Mouse (Mus musculus) neural tube, embryonic 15.5 days (tissue): ENCODE data around the gene Slc35b2. TPM values are rescaled to one million over a fixed set of nuclear protein-coding genes. Genes with fewer than 3 reads are reported as not detected.

Experiments used
- ATAC-seq: fragments of 200-750 bp; cut with Nextera tagmentation; 2 replicates; pipeline ENCODE4 v1.8.0; 2017; ENCODE audit warnings: mild to moderate bottlenecking, moderate TSS enrichment, moderate library complexity; ENCODE audit not compliant: low FRiP score
- H3K27ac ChIP-seq: fragments of 300-500 bp; sonication (generic); replicated peaks from 2 replicates; pipeline ENCODE4 v1.5.1; 2015; ENCODE audit warnings: mild to moderate bottlenecking, inconsistent platforms
- H3K27me3 ChIP-seq: fragments of 300-500 bp; sonication (generic); replicated peaks from 2 replicates; pipeline ENCODE4 v1.6.1; 2015; ENCODE audit warnings: inconsistent platforms
- H3K36me3 ChIP-seq: fragments of 300-500 bp; sonication (generic); 2 replicates; pipeline ENCODE4 v1.6.1; 2015; ENCODE audit warnings: inconsistent platforms
- H3K4me1 ChIP-seq: fragments of 300-500 bp; sonication (generic); 2 replicates; pipeline ENCODE4 v1.6.1; 2015; ENCODE audit warnings: inconsistent platforms
- H3K4me2 ChIP-seq: fragments of 300-500 bp; sonication (generic); 2 replicates; pipeline ENCODE4 v1.6.1; 2015; ENCODE audit warnings: inconsistent platforms, mild to moderate bottlenecking, moderate library complexity
- H3K4me3 ChIP-seq: fragments of 300-500 bp; sonication (generic); replicated peaks from 2 replicates; pipeline ENCODE4 v1.5.1; 2015; ENCODE audit warnings: mild to moderate bottlenecking, inconsistent platforms
- H3K9ac ChIP-seq: fragments of 300-500 bp; sonication (generic); replicated peaks from 2 replicates; pipeline ENCODE4 v1.6.1; 2015; ENCODE audit warnings: mild to moderate bottlenecking, inconsistent platforms
- H3K9me3 ChIP-seq: fragments of 300-500 bp; sonication (generic); replicated peaks from 2 replicates; pipeline ENCODE4 v1.6.1; 2016; ENCODE audit warnings: inconsistent platforms
- WGBS: fragments of 180-500 bp; shearing (Covaris S2); methylation state at CpG from one replicate; pipeline ENCODE4 v1.1.7; 2015; ENCODE audit warnings: mixed read lengths; 5-methylcytosine and 5-hydroxymethylcytosine counted together
- polyA plus RNA-seq: library from polyadenylated mRNA; unstranded; fragments of >200 nt; fragmentation: Nextera tagmentation; extraction: Ambion mirVana; gene quantifications from 2 replicates; pipeline ENCODE4 v1.2.1, GENCODE M21; 2015

Gene Slc35b2
- polyA plus RNA-seq, 1 experiment from 2014 or later: 86.3 TPM

DNA sequence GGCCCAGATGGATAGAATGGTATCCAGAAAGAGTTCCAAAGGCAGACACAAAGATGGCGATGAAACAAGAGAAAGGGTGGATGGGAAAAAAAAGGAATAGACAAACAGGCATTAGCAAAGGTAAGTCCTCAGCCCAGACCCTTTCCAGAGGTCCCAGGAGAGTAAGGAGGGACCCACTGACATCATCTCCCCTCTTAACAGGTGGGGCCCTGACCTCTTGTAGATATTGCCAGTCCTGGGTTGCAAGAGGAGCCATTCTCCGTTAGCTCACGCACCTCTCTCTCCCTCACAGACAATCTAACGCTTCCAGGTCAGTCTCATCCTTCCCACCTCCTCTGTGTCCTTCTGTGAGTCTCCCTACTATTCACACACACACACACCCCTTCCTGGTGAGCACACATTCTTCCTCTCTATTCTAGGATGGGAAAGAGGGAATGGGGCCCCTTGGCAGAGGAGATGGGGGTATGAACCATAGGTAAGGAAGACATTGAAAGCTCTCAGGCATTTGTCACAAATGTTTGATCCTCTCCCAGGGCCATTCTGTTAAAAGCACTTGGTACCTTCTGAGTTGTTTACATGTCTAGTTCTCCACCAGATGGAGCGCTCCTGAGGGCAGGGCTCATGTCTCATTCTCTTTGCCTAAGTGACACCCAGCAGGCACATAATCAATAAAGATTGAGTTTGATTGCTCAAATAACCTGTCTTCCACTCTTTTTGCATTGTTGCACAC, 16.0 kb upstream of the Slc35b2 start:
- peak overlapping the region; percentile 72 for H3K4me2 ChIP-seq
- no peak overlapping the region for H3K27ac ChIP-seq
- peaks cover 40% of the 10 kb centered on the region for H3K27me3 ChIP-seq
- no peaks in the 10 kb centered on the region for H3K9me3 ChIP-seq
- no peak for ATAC-seq
- 79% methylated on average over 5 of the region's 5 CpGs for WGBS
- H3K9ac ChIP-seq: no peak overlapping the region
- peaks cover 18% of the 10 kb centered on the region for H3K36me3 ChIP-seq
- H3K4me1 ChIP-seq: peaks cover 52% of the 10 kb centered on the region
- H3K4me3 ChIP-seq: peak overlapping the region; percentile 81; the same call in 1 of the 2 replicates

DNA sequence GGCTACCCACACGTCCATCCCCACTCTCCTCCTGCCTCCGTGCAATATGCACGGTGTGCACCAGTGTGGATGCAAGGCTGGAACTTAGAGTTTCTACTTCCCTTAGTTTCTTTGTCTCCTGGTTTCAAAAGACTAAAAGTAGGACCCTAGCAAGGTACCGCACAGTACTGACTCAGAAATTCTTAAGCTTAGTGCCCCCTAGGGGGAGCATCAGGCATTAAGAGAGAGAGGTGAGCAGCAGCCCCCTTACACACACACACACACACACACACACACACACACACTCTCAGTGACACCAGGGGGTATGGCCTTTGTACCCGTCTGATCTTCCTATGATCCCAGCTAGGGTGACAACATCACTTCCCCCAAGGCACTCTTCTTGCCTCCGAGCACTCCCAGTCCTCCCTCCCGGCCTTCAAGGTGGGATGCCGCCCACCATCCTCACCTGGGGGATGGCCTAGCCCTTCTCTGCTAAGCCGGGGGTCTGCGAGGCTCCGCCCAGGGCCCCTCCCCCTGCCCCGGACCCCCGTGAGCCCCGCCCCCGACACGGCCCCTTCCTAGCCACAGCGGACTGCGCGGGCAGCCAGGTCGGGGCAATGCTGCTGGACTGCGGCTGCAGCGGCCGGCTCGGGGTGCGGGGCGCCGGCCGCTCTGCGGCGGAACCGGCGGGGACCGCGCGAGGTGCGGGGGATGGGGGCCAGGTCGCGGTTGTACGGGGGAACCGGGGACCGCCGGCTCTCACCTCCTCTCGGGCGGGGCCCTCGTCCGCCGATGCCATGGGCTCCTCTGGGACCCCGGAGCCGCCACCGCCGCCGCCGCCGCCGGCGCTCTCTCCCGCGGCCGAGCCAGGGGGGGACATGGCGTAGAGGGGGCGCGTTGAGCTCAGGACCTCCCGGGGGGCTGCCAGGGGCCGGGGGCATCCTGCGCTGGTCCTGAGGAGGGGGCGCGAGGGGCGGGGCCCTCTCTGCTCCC, 14.8 kb upstream of the Slc35b2 start:
- Histone ChIP-seq H3K4me2 (peak overlapping the region; percentile 72), H3K27me3 (peaks cover 41% of the 10 kb centered on the region), H3K9me3 (no peaks in the 10 kb centered on the region), H3K4me1 (peaks cover 50% of the 10 kb centered on the region), H3K36me3 (peaks cover 18% of the 10 kb centered on the region), H3K27ac (peak overlapping the region; percentile 93), H3K4me3 (peak overlapping the region; percentile 81), H3K9ac (peak overlapping the region; percentile 99)
- WGBS: 2% methylated on average over 36 of the region's 68 CpGs
- peak; percentile 72 for ATAC-seq

DNA sequence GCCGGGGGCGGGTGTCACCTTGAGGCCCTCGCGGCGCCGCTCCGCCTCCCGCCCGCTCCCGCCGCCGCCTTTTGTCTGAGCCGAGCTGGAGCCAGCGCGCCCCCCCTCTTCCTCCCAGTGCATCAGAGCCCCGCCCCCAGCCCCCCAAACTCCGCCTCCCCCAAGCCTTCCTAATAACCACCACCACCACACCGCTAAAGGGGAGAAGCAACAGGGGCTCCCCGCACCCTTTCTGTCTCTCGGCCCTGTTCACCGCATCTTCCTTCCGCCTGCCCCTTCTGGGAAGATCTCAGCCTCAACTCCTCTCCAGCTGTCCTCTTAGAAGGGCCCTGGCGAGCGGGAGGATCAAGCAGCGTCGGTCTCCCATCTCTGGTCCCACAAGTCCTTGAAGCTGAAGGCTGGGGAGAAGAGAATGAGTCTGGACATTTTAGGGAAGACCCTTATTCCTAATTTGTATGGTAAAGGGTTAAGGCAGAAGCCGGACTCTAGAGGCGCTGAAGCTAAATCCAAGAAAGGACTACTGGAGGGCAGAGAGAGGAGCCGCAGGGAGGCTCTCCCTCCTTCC, 14.0 kb upstream of the Slc35b2 start, which contains the start of gene Tmem151b:
Tmem151b (minus strand) TSS at position 61 of the 565 bp plus-strand sequence.
- Histone ChIP-seq H3K9me3 (no peaks in the 10 kb centered on the region), H3K4me2 (peak within 1 kb of the TSS; percentile 72), H3K36me3 (peaks cover 9% of the 10 kb centered on the region), H3K4me1 (peaks cover 41% of the 10 kb centered on the region), H3K4me3 (peak within 1 kb of the TSS; percentile 81), H3K27me3 (peaks cover 36% of the 10 kb centered on the region), H3K27ac (peak within 1 kb of the TSS; percentile 93), H3K9ac (peak within 1 kb of the TSS; percentile 99)
- under 1% methylated on average over 12 of the region's 29 CpGs for WGBS
- peak; percentile 80 for ATAC-seq

DNA sequence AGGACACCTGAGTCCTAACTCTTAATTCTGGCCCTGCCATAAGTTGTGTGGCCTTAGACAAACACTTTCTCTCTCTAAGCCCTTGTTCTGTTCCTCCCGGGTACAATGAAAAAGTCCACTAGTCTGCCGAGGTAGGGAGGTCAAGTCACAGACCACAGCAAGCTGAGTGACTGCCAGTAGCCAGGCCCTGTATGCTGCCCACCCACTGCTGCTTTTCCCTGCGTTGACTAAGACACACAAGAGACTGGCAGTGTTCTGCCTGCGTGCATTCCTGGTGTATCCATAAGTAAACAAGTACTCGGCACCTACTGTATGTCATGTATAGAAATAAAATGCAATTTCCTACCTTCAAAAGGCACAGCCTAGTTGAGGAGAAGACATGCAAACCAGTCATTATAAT, 13.4 kb upstream of the Slc35b2 start:
- ATAC-seq: no peak
- Histone ChIP-seq H3K9ac (no peak overlapping the region), H3K4me3 (peak overlapping the region; percentile 81), H3K36me3 (peaks cover 6% of the 10 kb centered on the region), H3K27ac (peak overlapping the region; percentile 93; the same call in 1 of the 2 replicates), H3K27me3 (peaks cover 30% of the 10 kb centered on the region), H3K4me2 (peak overlapping the region; percentile 72), H3K4me1 (peaks cover 36% of the 10 kb centered on the region), H3K9me3 (no peaks in the 10 kb centered on the region)
- 37% methylated on average over 5 of the region's 5 CpGs for WGBS

DNA sequence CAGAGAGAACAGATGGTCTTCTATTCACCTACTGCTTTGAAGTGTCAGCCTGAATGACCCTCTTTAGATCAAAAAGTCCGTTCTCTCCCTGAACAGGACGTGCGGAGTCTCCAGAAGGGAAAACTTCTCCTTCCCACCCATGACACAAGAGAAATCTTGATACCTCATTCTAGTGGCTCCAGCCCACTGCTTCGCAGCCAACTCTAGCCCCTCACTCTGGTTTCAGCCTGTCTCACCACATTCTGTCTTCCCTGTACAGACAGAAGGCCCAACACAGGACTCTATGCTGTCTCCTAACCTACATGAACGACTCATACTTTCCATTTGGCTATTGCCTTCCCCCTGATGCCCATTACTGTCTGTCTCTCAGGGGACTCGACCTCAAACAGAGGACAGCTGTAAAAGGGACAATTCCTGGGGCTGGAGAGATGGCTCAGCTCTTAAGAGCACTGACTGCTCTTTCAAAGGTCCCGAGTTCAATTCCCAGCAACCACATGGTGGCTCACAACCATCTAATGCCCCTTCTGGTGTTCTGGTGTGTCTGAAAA, 12.4 kb upstream of the Slc35b2 start:
- Histone ChIP-seq H3K9ac (no peak overlapping the region), H3K4me2 (no peak overlapping the region), H3K9me3 (no peaks in the 10 kb centered on the region), H3K36me3 (peaks cover 6% of the 10 kb centered on the region), H3K4me3 (no peak overlapping the region), H3K4me1 (peaks cover 35% of the 10 kb centered on the region), H3K27me3 (peaks cover 22% of the 10 kb centered on the region), H3K27ac (no peak overlapping the region)
- no peak for ATAC-seq
- WGBS: 37% methylated on average over 7 of the region's 7 CpGs

DNA sequence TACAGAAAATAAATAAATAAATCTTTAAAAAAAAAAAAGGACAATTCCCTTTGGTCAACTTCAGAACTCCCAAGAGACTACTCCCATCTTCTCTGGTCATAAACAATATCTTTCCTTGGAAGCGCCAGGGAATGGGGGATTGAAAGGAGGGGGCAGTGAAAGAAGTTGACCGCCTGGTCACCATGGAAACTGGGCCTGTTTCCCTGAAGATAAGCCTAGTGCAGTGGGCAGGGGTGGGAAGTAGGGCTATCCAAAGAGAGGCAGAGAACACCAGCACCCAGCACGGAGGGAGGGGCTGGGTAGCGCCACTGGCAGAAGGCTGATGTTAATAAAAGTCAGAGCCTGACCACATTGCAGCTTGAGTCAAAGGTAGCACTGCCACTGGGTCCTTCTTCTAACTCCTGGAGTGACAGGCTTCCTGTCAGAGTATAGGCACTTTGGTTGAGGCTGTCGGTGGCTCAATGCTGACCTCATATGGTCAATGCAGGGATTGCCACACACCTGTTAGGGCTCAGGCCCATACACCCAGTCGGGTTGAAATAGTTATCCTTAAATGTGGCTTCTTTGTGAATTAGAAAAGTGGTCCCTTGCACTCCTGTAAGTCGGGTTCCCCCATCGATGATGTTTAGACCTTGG, 11.7 kb upstream of the Slc35b2 start:
- no peak for ATAC-seq
- Histone ChIP-seq H3K4me1 (peaks cover 41% of the 10 kb centered on the region), H3K27ac (no peak overlapping the region), H3K4me3 (no peak overlapping the region), H3K9me3 (no peaks in the 10 kb centered on the region), H3K36me3 (no peaks in the 10 kb centered on the region), H3K4me2 (no peak overlapping the region), H3K9ac (no peak overlapping the region), H3K27me3 (peaks cover 21% of the 10 kb centered on the region)
- 4% methylated on average over 8 of the region's 8 CpGs for WGBS

DNA sequence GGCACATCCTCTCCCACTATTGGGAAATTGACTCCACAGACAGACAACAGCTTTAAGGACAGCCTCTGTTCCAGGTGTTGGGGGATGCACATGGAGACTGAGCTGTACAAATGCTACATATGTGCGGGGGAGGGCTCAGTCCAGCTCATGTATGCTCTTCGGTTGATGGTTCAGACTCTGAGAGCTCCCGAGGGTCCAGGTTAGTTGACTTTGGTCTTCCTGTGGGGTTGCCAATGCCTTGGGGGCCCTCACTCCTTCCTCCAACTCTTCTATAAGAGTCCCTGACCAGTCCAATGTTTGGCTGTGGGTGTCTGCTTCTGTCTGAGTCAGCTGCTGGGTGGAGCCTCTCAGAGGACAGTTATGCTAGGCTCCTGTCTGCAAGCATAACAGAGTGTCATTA, 10.6 kb upstream of the Slc35b2 start:
- no peaks in the 10 kb centered on the region for H3K9me3 ChIP-seq
- no peak overlapping the region for H3K4me3 ChIP-seq
- 81% methylated on average over 3 of the region's 3 CpGs for WGBS
- H3K9ac ChIP-seq: no peak overlapping the region
- no peak overlapping the region for H3K27ac ChIP-seq
- ATAC-seq: no peak
- H3K4me2 ChIP-seq: no peak overlapping the region
- no peaks in the 10 kb centered on the region for H3K36me3 ChIP-seq
- peaks cover 16% of the 10 kb centered on the region for H3K27me3 ChIP-seq
- peaks cover 34% of the 10 kb centered on the region for H3K4me1 ChIP-seq

DNA sequence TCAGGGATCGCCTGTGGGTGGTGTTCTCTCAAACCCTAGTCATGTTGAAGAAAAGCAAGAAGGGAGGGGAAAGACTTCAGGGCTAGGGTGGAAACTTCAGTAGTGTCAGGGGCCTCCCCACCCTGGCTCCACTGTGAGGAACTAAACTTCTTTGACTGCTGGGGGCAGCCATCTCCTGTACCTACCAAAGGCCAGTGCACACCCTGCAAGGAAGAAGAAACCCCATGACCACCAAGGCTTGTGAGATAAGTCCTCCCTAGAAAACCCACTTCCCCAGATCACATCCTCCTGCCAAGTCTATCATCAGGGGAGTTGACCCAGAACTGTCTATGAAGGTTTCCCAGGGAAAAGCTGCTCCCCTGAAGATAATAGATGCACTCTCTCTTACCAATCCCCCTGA, 9.3 kb upstream of the Slc35b2 start:
- H3K4me3 ChIP-seq: no peak overlapping the region
- WGBS: 81% methylated on average over 1 of the region's 1 CpGs
- no peak for ATAC-seq

DNA sequence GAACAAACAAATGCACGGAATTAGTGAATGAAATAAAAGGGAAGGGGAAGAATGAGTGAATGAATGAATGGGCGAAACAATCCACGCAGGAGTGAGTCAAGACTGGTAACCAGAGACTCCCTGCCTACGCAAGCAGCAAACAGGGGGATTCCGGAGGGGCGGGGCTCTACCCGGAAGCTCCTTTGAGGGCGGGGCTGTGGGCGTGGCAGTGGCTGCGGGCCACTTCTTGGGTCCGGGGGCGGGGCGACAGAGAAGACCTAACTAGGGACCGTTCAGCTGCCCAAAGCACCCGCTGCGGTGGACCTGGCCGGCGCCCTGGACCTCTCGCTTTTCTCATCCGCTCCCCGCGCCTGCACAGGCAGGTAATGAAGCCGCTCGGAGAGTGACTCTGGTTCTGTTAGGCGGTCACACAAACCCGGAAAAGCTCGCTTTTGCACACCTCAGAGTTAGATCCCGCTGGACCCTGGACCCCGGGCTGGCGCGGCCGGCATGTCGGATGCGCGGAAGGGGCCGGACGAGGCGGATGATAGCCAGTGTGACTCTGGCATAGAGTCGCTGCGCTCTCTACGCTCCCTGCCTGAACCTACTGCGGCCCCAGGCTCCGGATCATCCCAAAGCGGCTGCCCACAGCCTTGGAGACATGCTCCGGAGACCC, 8.1 kb upstream of the Slc35b2 start, which contains the start of gene Nfkbie:
Nfkbie (plus strand) TSS at position 252 of the 655 bp plus-strand sequence.
- WGBS: under 1% methylated on average over 45 of the region's 45 CpGs
- no peaks in the 10 kb centered on the region for H3K9me3 ChIP-seq
- peaks cover 16% of the 10 kb centered on the region for H3K27me3 ChIP-seq
- 0 out of 2 replicates have a peak within 1 kb of the TSS, but pooled peaks have one; percentile 29 for H3K27ac ChIP-seq
- H3K4me3 ChIP-seq: peak within 1 kb of the TSS; percentile 64
- no peaks in the 10 kb centered on the region for H3K36me3 ChIP-seq
- peaks cover 21% of the 10 kb centered on the region for H3K4me1 ChIP-seq
- H3K9ac ChIP-seq: peak within 1 kb of the TSS; percentile 74
- peak; percentile 68 for ATAC-seq
- peak within 1 kb of the TSS; percentile 99 for H3K4me2 ChIP-seq

More for the DNA sequence above, 9.3 kb upstream of the Slc35b2 start:
- Histone ChIP-seq H3K9me3 (no peaks in the 10 kb centered on the region), H3K27me3 (peaks cover 16% of the 10 kb centered on the region), H3K9ac (no peak overlapping the region), H3K4me1 (peaks cover 29% of the 10 kb centered on the region), H3K27ac (no peak overlapping the region), H3K4me2 (no peak overlapping the region), H3K36me3 (no peaks in the 10 kb centered on the region)

DNA sequence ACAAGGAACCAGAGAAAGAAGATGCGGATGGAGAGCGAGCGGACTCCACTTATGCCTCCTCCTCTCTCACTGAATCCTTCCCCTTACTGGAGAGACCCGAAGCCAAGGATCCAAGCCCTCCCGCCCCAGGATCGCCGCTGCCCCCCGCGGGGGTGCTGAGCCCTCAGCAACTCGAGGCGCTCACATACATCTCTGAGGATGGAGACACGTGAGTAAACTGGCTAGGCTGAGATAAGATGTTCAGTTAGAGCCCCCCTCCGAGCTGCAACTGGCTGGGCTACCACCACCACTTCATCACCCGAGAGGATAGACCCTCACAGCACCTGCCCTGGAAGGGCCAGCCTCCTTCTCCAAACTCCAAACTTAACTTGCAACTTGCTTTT, 7.6 kb upstream of the Slc35b2 start:
- Histone ChIP-seq H3K27me3 (peaks cover 16% of the 10 kb centered on the region), H3K9me3 (no peaks in the 10 kb centered on the region), H3K4me3 (peak overlapping the region; percentile 64), H3K4me2 (peak overlapping the region; percentile 99), H3K4me1 (peaks cover 21% of the 10 kb centered on the region), H3K9ac (peak overlapping the region; percentile 74), H3K36me3 (no peaks in the 10 kb centered on the region), H3K27ac (no peak overlapping the region)
- WGBS: 3% methylated on average over 14 of the region's 14 CpGs
- no peak for ATAC-seq
